Mouse (Mus musculus) adipocyte (in vitro differentiated cells): ENCODE measurements at regions not wholly inside any gene's neighbourhood (a gene's known extent, or its start where the extent isn't known, plus 50 kb on each side); places are given as distances from the start of the nearest gene placed in this dataset.
"Not testable (repeated sequence)": the region's sequence is repeated elsewhere in the genome, so short reads cannot be mapped to it uniquely, and the experiment has no call there.

Experiments
- DNase-seq: peaks from one replicate; pipeline ENCODE4 v3.0.0-alpha.2; 2016; ENCODE audit warnings: low spot score

GRCm38 (mm10) chrX:103129347-103129746 lies 57.1 kb downstream of the Nap1l2 start:
- DNase-seq = not testable (repeated sequence)

- peak; percentile 2 for DNase-seq
These were observed 77.3 kb downstream of the Nap1l2 start for GRCm38 (mm10) chrX:103109181-103109580.

GRCm38 (mm10) chrX:103067730-103068621 lies 118.5 kb downstream of the Nap1l2 start:
- not testable (repeated sequence) for DNase-seq

- DNase-seq = not testable (repeated sequence)
These were observed 119.3 kb downstream of the Nap1l2 start for GRCm38 (mm10) chrX:103067107-103067506.

- DNase-seq = no peak
These were observed 98.3 kb downstream of the 1700018G05Rik start for GRCm38 (mm10) chrX:103026256-103027028.

- not testable (repeated sequence) for DNase-seq
These were observed 97.3 kb downstream of the 1700018G05Rik start for GRCm38 (mm10) chrX:103025495-103025894.

- not testable (repeated sequence) for DNase-seq
These were observed 85.4 kb downstream of the 1700018G05Rik start for GRCm38 (mm10) chrX:103013425-103014057.

GRCm38 (mm10) chrX:103012298-103013243 lies 84.4 kb downstream of the 1700018G05Rik start:
- DNase-seq = not testable (repeated sequence)

- DNase-seq = not testable (repeated sequence)
These were observed 65.8 kb downstream of the 1700018G05Rik start for GRCm38 (mm10) chrX:102993956-102994355.
